Mouse (Mus musculus): ENCODE measurements at regions not wholly inside any gene's neighbourhood (a gene's known extent, or its start where the extent isn't known, plus 50 kb on each side); places are given as distances from the start of the nearest gene placed in this dataset.
A peak's percentile ranks its signal among the peaks of the same experiment; 100 is the strongest.

GRCm38 (mm10) chr15:5513146-5513545 lies 269.2 kb upstream of the Ptger4 start:
- Histone ChIP-seq H3K9ac (no peak overlapping the region), H3K27me3 (replicated peaks) (no peaks in the 10 kb centered on the region), H3K27ac (no peak overlapping the region), H3K36me3 (no peaks in the 10 kb centered on the region), H3K9me3 (no peaks in the 10 kb centered on the region), H3K4me3 (replicated peaks) (no peak overlapping the region), H3K4me2 (replicated peaks) (no peak overlapping the region), H3K4me1 (replicated peaks) (no peaks in the 10 kb centered on the region)
- WGBS = 46% methylated on average over 4 of the region's 4 CpGs
- ATAC-seq = peak; percentile 46

GRCm38 (mm10) chr15:5514217-5514616 lies 270.2 kb upstream of the Ptger4 start:
- Histone ChIP-seq H3K9ac (no peak overlapping the region), H3K27me3 (replicated peaks) (no peaks in the 10 kb centered on the region), H3K4me2 (replicated peaks) (no peak overlapping the region), H3K36me3 (no peaks in the 10 kb centered on the region), H3K9me3 (no peaks in the 10 kb centered on the region), H3K4me1 (replicated peaks) (no peaks in the 10 kb centered on the region), H3K4me3 (replicated peaks) (no peak overlapping the region), H3K27ac (no peak overlapping the region)
- WGBS = 42% methylated on average over 4 of the region's 4 CpGs
- no peak for ATAC-seq

GRCm38 (mm10) chr15:5517244-5517966 lies 273.4 kb upstream of the Ptger4 start:
- Histone ChIP-seq H3K4me3 (replicated peaks) (no peak overlapping the region), H3K4me1 (replicated peaks) (no peaks in the 10 kb centered on the region), H3K9ac (no peak overlapping the region), H3K4me2 (replicated peaks) (0 out of 2 replicates have a peak overlapping the region, but pooled peaks have one; percentile 17), H3K27me3 (replicated peaks) (no peaks in the 10 kb centered on the region), H3K9me3 (no peaks in the 10 kb centered on the region), H3K27ac (peak overlapping the region; percentile 40; the same call in 1 of the 2 replicates), H3K36me3 (no peaks in the 10 kb centered on the region)
- WGBS = 42% methylated on average over 10 of the region's 10 CpGs
- peak; percentile 86 for ATAC-seq

GRCm38 (mm10) chr15:5519552-5519951 lies 275.6 kb upstream of the Ptger4 start:
- Histone ChIP-seq H3K27ac (no peak overlapping the region), H3K27me3 (replicated peaks) (no peaks in the 10 kb centered on the region), H3K4me3 (replicated peaks) (no peak overlapping the region), H3K9ac (no peak overlapping the region), H3K36me3 (no peaks in the 10 kb centered on the region), H3K4me1 (replicated peaks) (no peaks in the 10 kb centered on the region), H3K9me3 (no peaks in the 10 kb centered on the region), H3K4me2 (replicated peaks) (no peak overlapping the region)
- ATAC-seq = no peak
- WGBS = 90% methylated on average over 2 of the region's 2 CpGs

GRCm38 (mm10) chr15:5519997-5520396 lies 276.0 kb upstream of the Ptger4 start:
- no peak overlapping the region for H3K27ac ChIP-seq
- H3K9me3 ChIP-seq = no peaks in the 10 kb centered on the region
- no peak for ATAC-seq
- no peaks in the 10 kb centered on the region for H3K27me3 ChIP-seq (replicated peaks)
- no peaks in the 10 kb centered on the region for H3K36me3 ChIP-seq
- H3K4me3 ChIP-seq (replicated peaks) = no peak overlapping the region
- 75% methylated on average over 1 of the region's 1 CpGs for WGBS
- no peak overlapping the region for H3K9ac ChIP-seq
- no peaks in the 10 kb centered on the region for H3K4me1 ChIP-seq (replicated peaks)
- no peak overlapping the region for H3K4me2 ChIP-seq (replicated peaks)

DNA sequence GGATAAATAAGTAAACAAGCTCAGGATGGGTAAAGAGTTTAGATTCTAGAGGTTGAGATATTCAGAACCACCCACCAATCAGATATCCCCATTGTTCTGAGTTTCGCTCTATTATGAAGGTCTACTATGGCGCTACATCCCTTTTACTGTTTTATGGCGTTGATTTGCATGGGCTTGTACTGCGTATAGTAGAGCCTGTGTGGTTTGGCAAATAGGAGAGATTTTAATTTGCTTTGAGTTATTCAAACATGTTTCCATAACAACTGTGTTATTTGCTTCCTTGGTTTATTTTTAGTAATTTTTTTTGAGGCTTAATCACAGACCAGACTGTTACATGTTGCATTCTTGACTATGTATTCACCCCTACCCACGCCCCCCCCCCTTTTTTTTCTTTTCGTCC lies 284.6 kb upstream of the Ptger4 start:
- Histone ChIP-seq H3K4me2 (replicated peaks) (no peak overlapping the region), H3K4me3 (replicated peaks) (no peak overlapping the region), H3K9me3 (no peaks in the 10 kb centered on the region), H3K36me3 (no peaks in the 10 kb centered on the region), H3K9ac (no peak overlapping the region), H3K27ac (no peak overlapping the region), H3K4me1 (replicated peaks) (no peaks in the 10 kb centered on the region), H3K27me3 (replicated peaks) (no peaks in the 10 kb centered on the region)
- 86% methylated on average over 6 of the region's 6 CpGs for WGBS
- no peak for ATAC-seq

GRCm38 (mm10) chr15:5533656-5534055 lies 289.7 kb upstream of the Ptger4 start:
- Histone ChIP-seq H3K36me3 (no peaks in the 10 kb centered on the region), H3K27ac (no peak overlapping the region), H3K4me1 (replicated peaks) (no peaks in the 10 kb centered on the region), H3K4me2 (replicated peaks) (no peak overlapping the region), H3K9me3 (no peaks in the 10 kb centered on the region), H3K27me3 (replicated peaks) (no peaks in the 10 kb centered on the region), H3K4me3 (replicated peaks) (no peak overlapping the region), H3K9ac (no peak overlapping the region)
- no peak for ATAC-seq

- H3K9ac ChIP-seq = no peak overlapping the region
- WGBS = 68% methylated on average over 2 of the region's 2 CpGs
- no peaks in the 10 kb centered on the region for H3K27me3 ChIP-seq (replicated peaks)
- H3K27ac ChIP-seq = no peak overlapping the region
- no peaks in the 10 kb centered on the region for H3K4me1 ChIP-seq (replicated peaks)
- no peak overlapping the region for H3K4me3 ChIP-seq (replicated peaks)
- H3K4me2 ChIP-seq (replicated peaks) = no peak overlapping the region
- ATAC-seq = no peak
- H3K9me3 ChIP-seq = no peaks in the 10 kb centered on the region
- H3K36me3 ChIP-seq = no peaks in the 10 kb centered on the region
These were observed 293.4 kb upstream of the Ptger4 start for GRCm38 (mm10) chr15:5537432-5537831.

GRCm38 (mm10) chr15:5539301-5539928 lies 295.4 kb upstream of the Ptger4 start:
- H3K36me3 ChIP-seq = no peaks in the 10 kb centered on the region
- no peak overlapping the region for H3K4me3 ChIP-seq (replicated peaks)
- no peaks in the 10 kb centered on the region for H3K4me1 ChIP-seq (replicated peaks)
- no peak overlapping the region for H3K4me2 ChIP-seq (replicated peaks)
- H3K9ac ChIP-seq = no peak overlapping the region
- no peaks in the 10 kb centered on the region for H3K9me3 ChIP-seq
- 69% methylated on average over 4 of the region's 4 CpGs for WGBS
- H3K27ac ChIP-seq = no peak overlapping the region
- ATAC-seq = no peak
- no peaks in the 10 kb centered on the region for H3K27me3 ChIP-seq (replicated peaks)

GRCm38 (mm10) chr15:5554526-5554925 lies 310.5 kb upstream of the Ptger4 start:
- Histone ChIP-seq H3K9me3 (no peaks in the 10 kb centered on the region), H3K27me3 (replicated peaks) (no peaks in the 10 kb centered on the region), H3K4me1 (replicated peaks) (no peaks in the 10 kb centered on the region), H3K36me3 (no peaks in the 10 kb centered on the region), H3K27ac (no peak overlapping the region), H3K9ac (no peak overlapping the region), H3K4me3 (replicated peaks) (no peak overlapping the region), H3K4me2 (replicated peaks) (no peak overlapping the region)
- WGBS = 69% methylated on average over 4 of the region's 4 CpGs
- ATAC-seq = no peak

- H3K27me3 ChIP-seq (replicated peaks) = no peaks in the 10 kb centered on the region
- no peak overlapping the region for H3K9ac ChIP-seq
- H3K27ac ChIP-seq = no peak overlapping the region
- no peak for ATAC-seq
- WGBS = 77% methylated on average over 4 of the region's 4 CpGs
- H3K36me3 ChIP-seq = no peaks in the 10 kb centered on the region
- H3K4me2 ChIP-seq (replicated peaks) = no peak overlapping the region
- H3K4me1 ChIP-seq (replicated peaks) = no peaks in the 10 kb centered on the region
- H3K9me3 ChIP-seq = no peaks in the 10 kb centered on the region
- no peak overlapping the region for H3K4me3 ChIP-seq (replicated peaks)
These were observed 310.9 kb upstream of the Ptger4 start for GRCm38 (mm10) chr15:5554926-5555325.

GRCm38 (mm10) chr15:5555381-5556066 lies 311.5 kb upstream of the Ptger4 start:
- WGBS = 63% methylated on average over 7 of the region's 7 CpGs
- H3K27ac ChIP-seq = no peak overlapping the region
- no peaks in the 10 kb centered on the region for H3K27me3 ChIP-seq (replicated peaks)
- H3K4me3 ChIP-seq (replicated peaks) = no peak overlapping the region
- no peak overlapping the region for H3K9ac ChIP-seq
- no peak overlapping the region for H3K4me2 ChIP-seq (replicated peaks)
- no peak for ATAC-seq
- H3K4me1 ChIP-seq (replicated peaks) = no peaks in the 10 kb centered on the region
- no peaks in the 10 kb centered on the region for H3K36me3 ChIP-seq
- no peaks in the 10 kb centered on the region for H3K9me3 ChIP-seq

Measured in intestine, embryonic 15.5 days (tissue).